Mouse (Mus musculus) CD4-positive, CD25-positive, alpha-beta regulatory T cell, adult 4 months (primary cell): Measurements from ENCODE around the gene Avil. TPM values are rescaled to one million over a fixed set of nuclear protein-coding genes. Genes with fewer than 3 reads are reported as not detected.

Source experiments
- ATAC-seq: one replicate; pipeline ENCODE4 v1.8.0; 2017
- polyA plus RNA-seq, 2 experiments: library from polyadenylated mRNA; unstranded; fragments of 100-300 nt; shearing (Covaris generic); gene quantifications; one replicate each; pipeline ENCODE4 v1.2.1; 2017

The Avil gene
- polyA plus RNA-seq, result under 1 TPM; 0.11 to 0.20 TPM

DNA sequence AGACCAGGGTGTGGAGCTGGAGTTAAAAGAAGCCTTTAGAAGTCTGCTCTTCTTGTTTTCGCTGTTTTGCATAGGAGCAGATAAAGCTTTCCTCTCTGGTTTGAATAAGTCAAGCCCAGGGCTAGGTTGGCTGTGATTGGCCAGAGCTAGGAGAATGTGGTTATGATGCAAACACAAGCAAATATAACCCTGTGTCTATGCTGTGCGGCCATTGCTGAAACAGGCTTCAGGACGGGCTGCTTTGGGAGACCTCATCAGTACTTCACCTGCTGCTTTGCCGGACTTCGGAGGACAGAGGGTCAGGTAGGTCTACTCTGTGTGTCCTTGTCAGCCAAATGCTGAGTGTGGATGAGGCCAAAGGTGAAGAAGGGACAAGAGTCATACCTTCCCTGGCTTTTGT, at the start of gene Avil:
Avil (plus strand) TSS at position 181 of the 400 bp plus-strand sequence.
- ATAC-seq, result no peak

DNA sequence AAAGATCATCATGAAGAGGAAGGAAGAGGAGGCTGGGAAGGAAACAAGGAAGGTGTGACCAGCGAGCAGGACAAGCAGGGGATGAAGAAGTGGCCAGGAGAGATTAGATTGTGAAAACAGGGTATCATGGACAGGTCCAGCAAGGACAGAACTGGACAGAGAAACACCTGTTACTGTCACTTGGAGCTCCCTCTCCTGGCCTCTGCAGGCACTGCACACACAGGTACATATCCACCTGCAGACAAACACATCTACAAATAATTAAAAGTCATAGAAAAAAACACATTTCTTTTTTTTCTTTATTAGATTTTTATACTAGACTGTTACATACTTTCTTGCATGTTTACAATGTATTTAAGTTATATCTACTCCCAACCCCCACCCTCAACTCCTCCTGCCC, 48.1 kb upstream of the Avil start:
- no peak for ATAC-seq

DNA sequence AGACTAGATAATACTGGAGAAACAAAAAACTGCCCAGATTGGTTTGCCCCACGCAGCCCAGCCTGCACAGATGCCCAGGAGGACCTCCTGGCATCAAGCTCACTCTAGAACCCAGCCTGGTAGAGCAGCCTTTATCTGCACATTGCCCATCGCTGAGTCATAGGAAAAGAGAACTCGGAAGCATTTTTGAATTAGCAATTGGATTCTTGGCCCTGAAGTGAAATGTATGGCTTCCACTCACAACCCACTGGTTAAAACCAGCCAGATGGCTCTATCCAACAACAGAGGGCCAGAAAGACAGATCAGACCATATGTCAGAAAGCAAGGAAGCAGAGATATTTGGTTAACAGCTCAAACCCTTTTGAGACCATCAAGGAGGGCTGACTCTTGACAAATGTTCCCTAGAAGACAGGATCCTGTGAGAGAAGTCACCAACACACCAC, 47.5 kb upstream of the Avil start:
- ATAC-seq, result no peak

DNA sequence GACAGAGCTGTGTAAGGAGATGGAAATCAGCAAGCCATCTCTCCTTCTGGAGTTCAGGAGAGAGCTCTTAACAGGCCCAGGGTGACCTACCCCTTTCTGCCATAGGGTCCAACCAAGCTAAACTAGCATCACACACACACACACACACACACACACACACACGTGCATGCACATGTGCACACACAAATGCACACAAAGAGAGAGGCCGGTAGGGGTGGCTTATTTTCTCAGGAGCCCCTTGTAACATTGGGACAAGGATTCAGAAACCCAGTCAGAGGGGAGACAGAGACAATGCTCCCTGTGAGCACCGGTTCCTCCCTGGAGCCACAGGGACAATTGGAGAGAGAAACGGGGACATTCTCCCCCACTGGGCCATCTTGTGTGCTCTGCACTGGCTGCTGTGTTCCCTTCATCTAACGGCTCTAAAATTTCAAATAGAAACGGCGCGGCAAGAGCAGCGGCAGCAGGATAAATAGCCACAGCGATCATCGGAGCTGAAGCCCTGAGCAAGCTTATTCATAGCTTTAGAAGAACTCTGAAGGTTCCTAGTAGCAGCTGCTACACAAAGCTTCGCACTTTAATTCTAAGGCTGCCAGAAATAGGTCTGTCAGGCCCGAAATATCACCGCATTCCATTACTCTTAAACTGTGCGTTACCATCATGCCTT, 43.7 kb upstream of the Avil start:
- no peak for ATAC-seq

- no peak for ATAC-seq
Measured at GRCm38 (mm10) chr10:126957359-126958107, 43.0 kb upstream of the Avil start.

DNA sequence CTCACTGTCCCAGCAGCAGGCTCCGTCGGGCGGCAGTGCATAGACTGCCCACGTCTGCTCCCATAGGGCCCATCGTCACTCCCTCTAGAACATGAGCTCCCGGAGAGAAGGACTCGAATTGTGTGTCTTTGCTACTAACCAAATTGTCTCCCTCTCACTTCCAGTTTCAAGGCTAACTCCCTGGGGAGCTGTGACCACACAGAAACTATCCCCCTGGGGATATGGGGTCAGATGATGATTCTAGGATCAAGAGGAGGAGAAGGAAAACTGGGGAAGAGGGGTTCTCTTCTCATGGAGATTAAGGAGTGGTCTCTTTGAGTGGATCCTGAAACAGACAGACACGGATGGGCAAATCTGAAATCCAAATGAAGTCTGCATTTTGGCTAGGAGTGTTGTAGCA, 40.0 kb upstream of the Avil start:
- ATAC-seq, result no peak

DNA sequence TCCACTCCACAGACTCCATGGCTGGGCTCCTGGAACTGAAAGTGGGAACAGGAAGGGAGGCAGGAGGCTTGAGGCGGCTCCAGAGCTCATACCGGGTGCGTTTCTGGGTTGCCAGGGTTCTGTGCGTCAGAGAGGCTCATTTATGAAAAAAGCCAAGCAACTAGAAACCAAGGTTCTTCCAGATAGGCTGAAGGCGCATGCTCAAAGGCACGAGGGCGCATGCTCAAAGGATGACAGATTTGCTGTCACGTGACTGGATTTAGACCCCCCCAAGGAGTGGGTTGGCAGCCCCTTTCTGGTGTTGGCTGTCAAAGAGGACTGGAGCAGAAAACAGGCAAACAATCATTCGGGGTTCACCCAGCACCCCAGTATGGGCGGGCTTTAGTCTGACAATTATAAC, 38.8 kb upstream of the Avil start:
- no peak for ATAC-seq

DNA sequence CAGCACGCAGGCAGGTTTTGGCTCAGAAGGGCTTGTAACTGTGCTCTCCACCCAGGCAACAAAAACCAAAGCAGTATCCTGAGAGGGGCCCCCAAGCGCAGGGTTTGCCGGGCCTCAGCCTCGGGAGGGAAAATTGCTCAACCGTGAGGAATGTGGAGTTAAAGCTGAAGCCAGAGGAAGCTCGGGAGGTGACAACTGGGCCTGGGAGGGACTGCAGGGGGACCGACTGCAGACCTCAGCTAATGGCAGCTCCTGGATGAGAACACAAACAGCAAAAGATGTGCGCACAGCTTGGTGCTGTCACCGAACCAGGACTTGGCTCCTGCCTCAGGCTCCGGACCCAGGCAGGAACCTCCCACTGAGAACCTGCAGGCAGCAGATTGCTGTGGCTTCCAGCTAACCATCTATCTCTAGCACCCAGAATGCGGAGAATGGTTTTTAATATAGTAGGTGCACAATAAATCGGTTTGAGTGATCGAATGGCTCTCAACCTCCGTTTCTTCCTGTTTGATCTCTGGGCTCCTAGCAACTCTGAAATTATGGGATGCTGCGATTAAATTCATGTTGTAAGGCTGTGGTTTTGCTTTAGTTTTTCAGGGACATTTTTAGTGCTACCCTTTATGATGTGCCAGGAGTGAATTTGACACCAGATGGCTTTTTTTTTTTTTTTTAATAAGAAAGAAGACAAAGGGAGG, 38.1 kb upstream of the Avil start:
- no peak for ATAC-seq

- no peak for ATAC-seq
Measured at GRCm38 (mm10) chr10:126962966-126963330, 37.6 kb upstream of the Avil start.

DNA sequence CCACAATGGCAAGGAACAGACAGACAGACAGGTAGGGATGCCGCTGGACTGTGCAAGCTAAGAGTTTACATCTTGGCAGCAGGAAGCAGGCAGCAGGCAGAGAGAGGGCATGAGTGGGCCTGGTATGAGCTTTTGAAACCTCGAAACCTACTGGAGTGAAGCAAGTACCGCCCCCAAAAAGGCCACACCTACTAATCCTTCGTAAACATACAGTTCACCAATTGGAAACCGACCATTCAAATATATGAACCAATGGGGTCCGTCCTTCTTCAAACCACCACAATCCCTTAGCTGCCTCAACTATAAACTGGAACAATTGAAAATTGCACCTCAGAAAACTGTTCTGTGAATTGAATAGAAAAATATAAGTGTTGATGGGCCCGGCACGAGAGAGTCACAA, 36.7 kb upstream of the Avil start:
- no peak for ATAC-seq

DNA sequence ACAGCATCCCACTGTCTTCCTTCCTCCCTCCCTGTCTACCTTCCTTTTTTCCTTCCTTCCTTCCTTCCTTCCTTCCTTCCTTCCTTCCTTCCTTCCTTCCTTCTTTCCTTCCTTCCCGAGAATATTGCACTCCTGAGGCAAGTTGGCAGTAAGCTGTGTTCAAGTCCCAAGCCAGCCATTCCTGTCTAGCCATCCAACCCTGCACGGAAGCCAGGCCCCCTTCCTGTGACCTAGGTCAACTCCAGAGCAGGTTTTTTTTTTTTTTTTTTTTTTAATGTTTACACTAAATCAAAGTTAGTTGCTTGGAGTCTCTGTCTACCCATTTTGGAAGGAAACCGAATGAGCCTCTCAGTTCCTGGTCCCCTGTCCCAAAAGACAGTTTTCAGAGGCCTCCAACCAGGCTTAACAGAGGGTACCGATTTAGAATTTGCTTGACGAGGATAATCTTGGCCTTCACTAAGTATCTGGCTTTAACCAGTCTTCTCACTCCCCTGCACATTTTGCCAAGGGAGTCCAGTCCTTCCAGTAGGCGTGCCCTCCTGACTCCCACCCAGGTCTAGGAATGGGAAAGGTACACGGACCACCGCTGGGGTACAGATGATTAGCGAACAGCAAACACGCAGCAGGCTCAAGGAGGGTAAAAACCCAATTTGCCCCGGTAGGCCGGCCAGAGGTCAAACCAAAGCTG, 29.0 kb upstream of the Avil start:
- ATAC-seq, result no peak

- no peak for ATAC-seq
Measured at GRCm38 (mm10) chr10:126972051-126972725, 28.3 kb upstream of the Avil start.

DNA sequence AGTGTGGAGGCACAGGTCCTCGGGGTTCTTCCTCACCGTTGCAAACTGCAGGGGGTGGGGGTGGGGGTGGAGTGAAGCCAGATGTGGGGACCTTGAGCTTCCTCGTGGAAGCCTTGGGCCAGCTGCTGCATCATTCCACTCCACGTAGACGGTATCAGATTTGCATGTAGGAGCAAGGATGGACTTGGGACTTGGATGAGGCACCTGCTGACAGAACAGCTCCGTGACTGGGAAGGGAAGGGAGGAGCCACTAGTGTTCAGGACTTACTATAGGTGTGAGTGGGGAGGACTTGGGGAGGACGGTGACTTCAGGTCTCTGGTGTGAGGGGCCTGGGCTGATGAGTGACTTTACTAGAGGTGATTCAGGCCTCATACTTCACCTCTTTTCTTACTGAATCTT, 27.5 kb upstream of the Avil start:
- ATAC-seq, result no peak

GRCm38 (mm10) chr10:126975706-126976105, 24.8 kb upstream of the Avil start:
- no peak for ATAC-seq

DNA sequence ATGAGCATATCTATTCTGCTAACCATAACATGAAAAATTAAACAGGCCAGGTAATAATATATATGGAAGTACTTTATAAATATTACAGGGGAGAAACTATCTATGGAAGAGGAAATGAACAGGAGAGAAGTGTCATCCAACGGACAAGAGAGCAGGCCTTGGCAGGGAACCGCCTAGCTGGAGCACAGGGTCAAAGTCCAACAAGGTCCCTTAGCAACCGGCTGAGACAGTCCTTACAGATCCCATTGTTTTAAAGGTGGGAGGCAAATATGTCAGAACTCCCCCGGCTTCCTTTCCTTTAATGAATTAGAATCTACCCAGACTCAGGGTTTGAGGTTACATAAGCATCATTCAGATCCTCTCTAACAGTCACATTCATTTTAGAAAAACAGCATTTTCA, 23.4 kb upstream of the Avil start:
- no peak for ATAC-seq

- peak; percentile 79 for ATAC-seq
Measured at GRCm38 (mm10) chr10:126978277-126978994, 22.1 kb upstream of the Avil start, which contains the start of gene Ctdsp2. Gene Ctdsp2 (plus strand): TSS chr10:126978717.

DNA sequence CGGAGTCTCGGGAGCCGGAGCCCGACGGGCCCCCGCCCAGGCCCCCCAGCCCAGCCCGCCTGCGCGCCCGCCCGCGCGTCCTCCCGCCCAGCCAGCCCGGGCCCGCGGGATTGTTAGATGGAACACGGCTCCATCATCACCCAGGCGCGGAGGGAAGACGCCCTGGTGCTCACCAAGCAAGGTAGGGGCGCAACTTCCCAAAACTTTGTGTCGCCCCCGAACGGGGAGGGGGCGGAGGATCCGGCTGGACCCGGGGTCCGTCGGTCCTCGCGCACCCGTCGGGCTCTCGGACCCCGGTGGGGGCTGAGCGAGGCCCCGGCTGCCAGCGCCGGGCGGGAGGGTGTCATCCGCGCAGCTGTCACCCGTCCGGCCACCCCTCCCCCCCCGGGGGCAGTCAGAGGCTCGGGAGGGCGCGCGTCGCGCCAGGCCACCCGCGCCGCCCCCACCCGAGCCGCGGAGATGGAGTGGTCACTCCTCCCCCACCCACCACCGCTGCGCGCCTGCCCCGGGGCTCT, 21.3 kb upstream of the Avil start:
- no peak for ATAC-seq

DNA sequence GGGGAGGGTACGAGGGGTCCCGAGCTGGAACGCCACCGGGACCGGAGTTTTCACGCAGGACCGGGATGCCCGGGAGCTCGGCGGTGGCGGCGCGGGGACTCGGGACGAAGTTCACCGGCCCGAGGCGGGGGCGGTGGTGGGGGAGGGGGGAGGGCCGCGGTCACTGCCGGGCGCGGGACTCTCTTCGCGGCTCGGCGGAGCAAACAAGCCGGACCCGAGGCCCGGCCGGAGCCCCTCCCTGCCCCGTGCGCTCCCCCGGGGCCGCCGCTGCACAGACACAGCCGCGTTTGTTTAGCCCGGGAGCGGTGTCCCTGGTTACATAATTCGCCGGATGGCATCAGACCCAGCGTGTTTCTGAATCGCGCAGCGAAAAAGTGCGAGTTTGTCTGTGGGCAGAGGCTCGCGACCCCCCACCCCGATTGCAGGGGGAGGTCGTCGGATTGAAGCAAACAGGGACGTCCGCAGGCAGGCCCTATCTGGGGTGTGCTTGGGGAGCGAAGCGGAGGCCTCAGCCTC, 20.8 kb upstream of the Avil start:
- no peak for ATAC-seq

- ATAC-seq, result no peak
Measured at GRCm38 (mm10) chr10:126980221-126980932, 20.1 kb upstream of the Avil start.

DNA sequence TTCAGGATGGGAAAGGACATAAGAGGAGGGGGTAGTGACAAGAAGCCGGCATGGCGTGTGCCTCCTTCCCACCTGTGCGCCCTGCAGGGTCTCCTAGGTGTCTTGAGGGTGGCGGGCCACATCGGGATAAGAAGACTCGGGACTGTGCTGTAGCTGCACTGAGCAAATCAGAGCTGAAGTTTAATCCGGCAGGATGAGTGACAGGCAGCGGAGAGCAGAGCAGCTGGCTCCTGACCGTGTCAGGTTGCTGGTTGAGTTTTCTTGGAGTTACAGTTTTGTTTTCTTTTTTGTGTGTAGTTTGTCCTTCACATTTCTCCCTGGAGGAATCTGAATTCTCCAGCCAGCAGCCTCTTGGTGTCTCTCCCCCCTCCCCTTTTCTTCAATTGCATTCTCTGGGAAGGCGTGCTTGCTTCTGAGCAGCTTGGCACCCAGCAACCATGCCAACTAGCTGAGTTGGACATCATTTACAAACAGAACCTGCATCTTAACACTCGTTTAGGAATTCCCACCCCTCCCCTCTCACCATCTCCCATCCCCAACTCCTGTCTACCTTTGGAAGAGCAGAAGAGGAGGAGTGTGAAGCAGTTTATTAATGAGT, 19.5 kb upstream of the Avil start:
- no peak for ATAC-seq
